Mouse (Mus musculus) CH12.LX (cell line): ENCODE data around the gene Nup210l.

Source experiments
- CTCF ChIP-seq, 2 experiments: IDR thresholded peaks in 1 of 2; conservative IDR thresholded peaks in 1 of 2; 2 replicates each; pipeline ENCODE4 v1.5.1; 2011 to 2012; ENCODE audit warnings: low read depth in 2 of 2, low read length in 2 of 2, improper control_type of control experiment in 1 of 2, inconsistent platforms in 1 of 2, mild to moderate bottlenecking in 1 of 2, moderate library complexity in 1 of 2
- EP300 ChIP-seq: IDR thresholded peaks from 2 replicates; pipeline ENCODE4 v1.6.1; 2011; ENCODE audit warnings: low read length, improper control_type of control experiment
- MYC ChIP-seq: IDR thresholded peaks from 2 replicates; pipeline ENCODE4 v1.6.1; 2011; ENCODE audit warnings: low read depth, mild to moderate bottlenecking, improper control_type of control experiment, low read length

DNA sequence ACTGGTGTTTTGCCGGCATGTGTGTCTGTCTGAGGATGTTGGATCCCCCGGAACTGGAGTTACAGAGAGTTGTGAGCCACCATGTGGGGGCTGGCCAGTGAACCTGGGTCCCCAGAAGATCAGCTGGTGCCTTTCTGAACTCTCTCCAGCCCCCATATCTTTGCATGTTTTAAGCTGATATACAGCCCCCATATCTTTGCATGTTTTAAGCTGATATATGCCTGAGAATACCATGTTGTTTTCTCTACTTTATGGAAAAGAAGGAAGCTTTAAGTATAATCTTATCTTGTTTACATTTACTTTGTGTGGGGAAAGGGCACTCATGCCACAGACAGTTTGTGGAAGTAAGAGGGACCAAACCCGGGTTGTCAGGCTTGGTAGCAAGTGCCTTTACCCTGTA lies 75.6 kb downstream of the Nup210l start:
- no peak for TF ChIP-seq MYC
- TF ChIP-seq EP300 = no peak
- no peak for TF ChIP-seq CTCF (conservative IDR thresholded peaks at IDR 0.05 in 1 of 2, IDR thresholded peaks at IDR 0.05 in 1 of 2; ENCODE audit: low read depth in 2 of 2, low read length in 2 of 2)
